Mouse (Mus musculus): ENCODE measurements at regions not wholly inside any gene's neighbourhood (a gene's known extent, or its start where the extent isn't known, plus 50 kb on each side); places are given as distances from the start of the nearest gene placed in this dataset.

DNA sequence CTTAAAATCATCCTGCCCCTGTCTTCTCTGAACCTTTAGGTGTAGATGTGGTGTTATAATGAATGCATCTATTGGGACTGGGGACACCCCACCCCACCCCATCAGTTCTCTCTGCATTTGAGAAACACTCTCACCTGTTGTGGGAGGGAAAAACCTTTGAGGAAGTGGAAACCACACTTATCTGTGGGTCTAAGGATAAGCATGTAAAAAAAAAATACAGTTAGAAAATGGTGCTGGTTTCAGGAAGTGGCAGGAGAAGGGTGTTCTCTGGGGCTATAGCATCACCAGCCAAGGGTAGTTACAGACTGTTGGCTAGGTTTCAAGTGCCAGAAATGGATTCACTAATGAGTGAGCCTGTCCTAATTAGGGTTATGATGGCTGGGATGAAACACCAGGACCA, 91.1 kb upstream of the Rbm19 start:
- DNase-seq (ENCODE audit: low spot score in 2 of 2): no peak

DNA sequence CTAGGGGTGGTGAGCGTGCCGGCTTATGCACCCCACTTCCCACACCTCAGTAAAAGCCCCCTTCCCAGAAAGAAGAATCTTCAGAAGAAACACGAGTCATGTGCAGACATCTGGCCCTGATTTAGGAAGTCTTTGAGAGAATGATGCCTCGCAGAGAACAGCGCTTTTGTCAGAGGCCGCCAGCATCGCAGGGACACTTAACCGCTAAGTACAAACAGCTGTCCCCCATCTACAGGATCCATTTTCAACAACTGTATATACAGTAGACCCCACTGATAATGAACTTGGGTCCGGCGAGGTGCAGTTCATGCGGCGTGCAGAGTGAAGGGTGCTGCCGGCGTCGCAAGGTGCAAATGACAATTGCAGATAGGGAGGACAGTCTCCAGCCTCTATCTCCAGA, 85.4 kb upstream of the Rbm19 start:
- no peak for DNase-seq (ENCODE audit: low spot score in 2 of 2)

DNA sequence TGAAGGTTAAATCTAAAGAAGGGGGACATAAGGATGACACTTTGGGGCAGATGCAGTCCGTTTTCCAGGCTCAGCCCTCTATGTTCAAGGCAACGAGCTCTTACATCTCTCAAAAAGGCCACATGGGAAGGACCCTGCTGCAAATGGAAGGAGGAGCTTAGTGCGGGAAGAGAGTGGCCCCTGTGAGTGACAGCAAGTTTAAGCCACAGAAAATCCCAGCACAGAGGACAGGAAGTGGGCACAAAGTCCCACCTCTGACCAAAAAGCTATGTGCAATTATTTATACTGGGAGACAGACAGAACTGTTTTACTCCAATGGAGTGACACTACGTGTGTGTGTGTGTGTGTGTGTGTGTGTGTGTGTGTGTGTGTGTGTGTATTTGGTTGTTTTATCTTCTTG, 84.7 kb upstream of the Rbm19 start:
- DNase-seq (ENCODE audit: low spot score in 2 of 2): no peak

DNA sequence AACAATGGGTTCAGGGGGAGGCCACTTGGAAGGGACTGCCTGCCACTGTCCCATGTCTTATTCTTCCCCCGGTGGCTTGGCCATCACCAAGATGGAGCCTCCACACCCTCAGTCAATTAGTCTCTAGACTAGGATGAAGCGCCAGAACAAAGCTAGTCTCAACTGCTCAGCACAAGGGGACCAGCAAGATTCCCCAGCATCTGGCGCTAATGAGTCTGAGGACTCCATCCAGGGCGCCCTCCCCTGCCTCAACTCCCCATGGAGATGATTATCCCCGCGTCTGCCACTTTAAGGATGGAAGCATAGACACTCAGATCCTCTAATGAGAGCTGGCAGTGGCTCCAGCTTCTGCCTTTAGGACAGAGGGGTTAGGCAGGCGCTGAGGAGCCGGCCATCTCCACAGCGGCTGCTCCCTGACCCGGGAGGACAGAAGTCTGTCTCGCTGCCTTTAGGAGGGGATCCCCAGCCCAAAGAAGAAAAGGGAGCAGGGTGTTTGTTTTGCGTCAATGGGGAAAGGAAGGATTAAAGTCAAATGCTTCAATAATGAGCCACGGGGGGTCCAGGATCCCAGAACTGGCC, 81.7 kb upstream of the Rbm19 start:
- DNase-seq (ENCODE audit: low spot score in 2 of 2): no peak

DNA sequence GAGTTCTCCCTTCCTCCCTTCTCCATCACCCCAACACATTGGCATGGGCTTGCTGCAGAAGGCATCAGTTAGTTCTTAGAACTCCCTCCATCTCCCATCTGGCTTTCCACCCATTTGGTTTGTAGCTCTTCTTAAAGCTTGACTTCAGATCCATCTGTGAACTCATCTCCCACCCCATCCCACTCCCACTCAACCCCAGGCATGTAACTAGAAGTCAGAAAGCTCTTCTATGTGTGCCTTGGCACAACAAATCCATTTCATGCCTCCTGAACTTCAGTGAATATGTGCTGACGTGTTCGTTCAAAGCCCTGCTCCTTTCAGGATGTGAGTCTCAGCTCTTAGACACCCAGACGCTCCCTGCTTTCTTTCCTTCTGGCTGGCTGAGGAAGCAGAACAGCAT, 81.0 kb upstream of the Rbm19 start:
- peak in 1 of 2 experiments; percentile 16 for DNase-seq (ENCODE audit: low spot score in 2 of 2)

DNA sequence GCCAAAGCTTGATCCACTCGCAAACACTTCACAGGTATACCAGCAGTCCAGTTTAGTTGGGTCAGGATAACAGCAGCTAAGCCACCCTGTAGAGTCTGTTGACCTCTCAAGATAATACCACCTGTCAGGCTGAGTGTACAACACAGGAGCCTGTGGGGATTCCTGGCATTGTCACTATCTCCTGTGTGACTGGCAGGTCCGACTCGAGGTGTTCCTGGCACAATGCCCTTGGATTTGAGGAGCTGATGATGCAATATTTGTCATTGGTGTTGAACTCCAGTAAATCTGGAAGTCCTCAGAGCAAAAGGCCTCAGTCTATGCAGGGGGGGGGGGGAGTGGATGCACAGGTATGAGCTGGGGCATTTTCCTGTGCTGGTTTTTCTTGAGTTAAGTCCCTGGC, 78.5 kb upstream of the Rbm19 start:
- DNase-seq (ENCODE audit: low spot score in 2 of 2): no peak

DNA sequence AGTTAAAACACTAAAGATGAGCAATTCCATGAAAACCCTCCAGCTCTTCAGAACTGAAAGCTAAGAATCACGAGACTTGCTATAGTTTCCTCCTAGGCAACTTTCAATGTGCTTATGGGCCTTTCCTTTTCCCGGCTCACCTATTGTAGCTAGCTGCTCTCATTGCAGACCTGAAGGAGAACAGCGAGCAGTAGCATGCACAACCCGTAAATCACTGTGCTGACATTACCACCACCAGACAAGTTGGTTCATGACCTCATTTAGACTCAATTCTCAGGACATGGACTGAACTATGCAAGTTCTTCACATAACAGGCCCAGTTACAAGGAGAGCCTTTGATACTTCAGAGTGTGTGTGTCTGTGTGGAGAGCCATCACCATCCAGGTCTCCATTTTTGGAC, 72.5 kb upstream of the Rbm19 start:
- no peak for DNase-seq (ENCODE audit: low spot score in 2 of 2)

DNA sequence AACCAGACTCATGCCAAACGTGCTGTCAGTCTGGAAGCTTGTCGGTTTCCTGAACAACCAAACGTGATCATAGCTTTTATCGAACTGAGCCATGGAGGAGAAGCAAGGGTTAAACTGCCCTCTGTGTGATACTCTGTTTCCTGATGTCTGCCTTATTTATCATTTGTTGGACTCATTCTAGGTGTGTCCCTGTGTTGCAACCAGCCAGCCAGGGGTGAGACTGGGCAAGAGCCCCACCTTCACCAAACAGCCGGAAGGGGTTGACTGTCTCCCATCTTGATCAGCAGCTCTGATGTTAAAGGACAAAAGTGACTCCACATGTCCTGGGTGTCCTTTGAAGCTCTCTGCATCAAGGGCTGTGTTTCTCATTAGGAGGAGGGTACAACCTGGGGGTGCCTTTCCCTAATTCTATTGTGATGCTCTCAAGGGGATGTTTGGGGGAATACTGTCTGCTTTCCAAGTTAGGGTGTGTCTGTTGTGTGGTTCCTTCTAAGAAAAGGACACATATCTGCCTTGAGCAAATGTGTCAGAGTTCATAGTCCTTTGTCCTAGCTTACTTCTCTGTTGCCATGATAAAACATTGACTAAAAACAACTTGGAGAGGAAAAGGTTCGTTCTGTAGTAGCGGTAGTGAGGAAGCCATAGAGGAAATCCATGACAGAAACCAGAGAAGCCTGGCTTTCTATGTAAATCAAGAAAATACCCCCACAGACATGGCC, 67.0 kb upstream of the Rbm19 start:
- no peak for DNase-seq (ENCODE audit: low spot score in 2 of 2)

DNA sequence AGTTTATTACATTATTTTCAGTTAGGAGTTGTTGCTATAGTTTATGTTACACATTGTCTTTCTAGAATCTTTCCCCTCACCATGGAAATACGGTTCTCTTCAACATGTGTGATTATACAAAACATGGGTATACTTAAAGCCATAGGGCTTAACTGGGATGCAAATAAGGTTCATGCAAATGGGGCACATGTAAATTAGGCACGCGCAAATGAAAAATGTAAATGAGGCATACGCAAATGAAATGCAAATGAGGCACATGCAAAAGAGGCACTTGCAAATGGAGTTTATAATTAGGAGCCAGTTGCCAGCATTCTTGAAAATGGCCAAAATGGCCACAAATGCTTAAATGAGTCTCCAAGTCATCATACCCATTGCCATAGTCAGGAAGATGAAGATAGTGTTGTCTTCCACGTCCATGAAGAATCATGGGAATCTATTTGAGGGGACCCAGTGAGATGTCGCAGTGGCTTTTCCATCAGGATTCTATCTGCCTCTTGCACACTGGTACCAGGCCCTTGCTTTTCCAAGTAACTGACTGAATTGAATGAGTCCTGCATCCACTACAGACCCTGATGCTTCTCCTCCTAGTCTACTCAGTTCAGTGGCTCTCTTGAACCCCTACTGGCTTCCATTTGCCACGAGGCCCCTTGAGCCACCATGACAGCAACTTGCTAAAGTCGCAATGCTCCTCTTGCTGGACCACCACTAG, 65.4 kb upstream of the Rbm19 start:
- no peak for DNase-seq (ENCODE audit: low spot score in 2 of 2)

DNA sequence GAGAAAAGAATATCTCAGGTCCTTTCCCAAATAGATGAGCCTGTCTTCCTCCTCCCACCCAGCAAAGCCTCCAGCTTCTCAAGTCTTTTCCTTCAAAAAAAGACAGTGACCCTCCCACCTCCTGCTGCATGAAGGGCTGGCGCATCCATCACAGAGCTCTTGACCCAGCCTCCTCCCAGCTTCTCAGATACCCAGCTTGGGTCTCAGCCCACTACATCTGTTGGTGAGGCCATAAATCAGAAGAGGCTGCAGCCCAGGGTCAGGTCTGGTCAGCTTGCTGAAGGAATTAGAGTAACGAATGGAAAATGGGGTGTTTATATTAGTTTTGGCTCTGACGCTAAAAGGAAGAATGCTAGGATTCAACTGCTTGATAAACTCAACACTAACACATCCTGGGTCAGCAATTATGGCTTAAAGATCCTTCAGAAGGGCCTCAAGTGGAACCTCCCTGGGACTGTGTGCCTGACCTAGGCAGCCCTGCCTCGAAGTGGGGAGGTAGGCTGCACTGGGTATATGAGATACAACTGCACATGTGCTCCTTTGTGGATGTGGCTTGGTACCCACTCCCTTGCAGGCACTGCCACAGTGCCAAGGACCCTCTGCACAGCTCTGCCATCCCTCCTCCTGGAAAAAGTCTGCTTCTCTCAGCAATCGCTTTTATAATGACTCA, 61.6 kb upstream of the Rbm19 start:
- no peak for DNase-seq (ENCODE audit: low spot score in 2 of 2)
